Mouse (Mus musculus) CD4-positive, CD25-positive, alpha-beta regulatory T cell (primary cell): ENCODE results near the gene Olfr447. TPM values are rescaled to one million over a fixed set of nuclear protein-coding genes. Genes with fewer than 3 reads are reported as not detected.

Experiments used
- polyA plus RNA-seq: library from polyadenylated mRNA; unstranded; fragments of 100-300 nt; shearing (Covaris generic); gene quantifications from one replicate; pipeline ENCODE4 v1.2.1, GENCODE M21; 2017

Gene Olfr447
- not detected for polyA plus RNA-seq

DNA sequence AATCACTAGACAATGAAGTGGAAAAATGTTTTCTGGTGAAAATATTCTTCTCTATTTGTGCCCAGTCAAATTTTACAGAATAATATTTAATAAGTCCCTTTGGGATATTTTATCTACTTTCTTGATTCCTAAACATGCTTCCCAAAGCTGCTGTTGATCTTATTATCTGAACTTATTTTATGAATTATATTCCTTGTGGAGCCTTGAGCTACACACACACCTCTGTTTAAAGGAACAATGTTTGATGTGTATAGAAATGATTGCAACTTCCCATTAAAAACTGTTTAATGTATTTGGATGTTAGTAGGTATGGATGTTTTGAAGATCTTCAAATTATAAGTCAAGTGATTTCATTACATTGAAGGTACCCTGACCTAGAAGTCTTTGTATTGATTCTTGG, at the start of gene Olfr447:
Gene Olfr447 (plus strand): TSS at position 301 of the 400 bp plus-strand sequence.

DNA sequence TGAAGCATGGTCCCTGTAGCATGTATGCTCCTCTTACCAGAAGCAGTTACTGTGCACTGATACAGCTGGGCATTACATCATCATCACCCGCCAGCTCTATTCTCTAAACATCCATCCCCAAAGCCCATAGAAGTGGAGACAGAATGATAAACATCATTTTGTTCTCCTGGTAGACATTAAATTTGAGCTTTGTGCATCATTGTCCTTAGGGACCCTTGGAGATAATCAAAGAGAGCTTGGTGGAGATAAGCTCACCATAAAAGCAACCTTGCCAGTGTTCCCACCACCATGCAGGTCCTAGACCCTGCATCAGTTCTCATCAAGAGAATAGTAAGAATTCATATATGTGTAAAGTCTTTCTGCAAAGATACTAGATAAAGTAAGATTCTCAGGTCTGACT, 18.5 kb upstream of the Olfr447 start, which contains the start of gene Olfr448:
Gene Olfr448 (plus strand): TSS at position 301 of the 400 bp plus-strand sequence.

DNA sequence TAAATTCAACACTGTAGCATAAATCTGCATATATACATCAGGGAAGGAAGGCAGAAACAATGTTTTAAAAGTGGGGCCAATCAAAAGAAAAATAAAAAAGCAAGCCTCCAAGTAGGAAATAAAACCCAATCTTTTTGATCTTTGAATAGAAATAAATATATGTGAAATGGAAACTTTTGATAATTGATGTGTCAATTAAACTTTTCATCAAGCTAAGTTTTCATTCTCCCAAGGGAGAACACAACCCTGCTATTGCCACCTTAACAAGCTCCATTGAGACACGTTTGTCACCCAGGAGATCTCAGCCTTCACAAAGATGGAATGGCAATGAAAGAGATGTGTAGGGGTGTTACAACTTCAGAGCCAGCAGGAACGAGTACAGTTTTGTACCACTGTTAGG, 12.4 kb downstream of the Olfr447 start, which contains the start of gene Olfr446:
Gene Olfr446 (plus strand): TSS at position 301 of the 400 bp plus-strand sequence.

DNA sequence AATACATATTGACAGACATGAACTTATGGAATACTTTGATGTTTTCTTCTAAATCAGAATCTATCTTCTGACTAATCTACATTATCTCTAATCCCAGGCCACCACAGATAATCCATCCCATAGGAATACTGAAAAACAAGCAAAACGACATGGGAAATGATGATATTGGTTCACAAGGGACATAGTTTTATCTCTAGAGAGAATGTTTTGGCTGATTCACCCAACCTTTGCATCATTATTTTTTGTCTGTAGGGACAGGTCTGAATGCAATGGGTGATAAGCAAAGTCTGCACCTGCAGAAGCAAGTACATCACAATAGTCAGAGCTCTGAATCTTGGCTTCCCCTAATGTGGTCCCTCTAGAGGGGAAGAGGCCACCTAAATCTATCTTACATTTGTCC, 40.1 kb downstream of the Olfr447 start, which contains the start of gene Olfr444:
Gene Olfr444 (plus strand): TSS at position 301 of the 400 bp plus-strand sequence.

Other genes starting within 250 kb of the Olfr447 start
- gene Tcaf1, start 198.8 kb upstream of the Olfr447 start, polyA plus RNA-seq, result 0.19 TPM
- gene Olfr453, start 169.5 kb upstream of the Olfr447 start, polyA plus RNA-seq, result not detected
- gene Olfr38, start 152.5 kb upstream of the Olfr447 start, polyA plus RNA-seq, result 0.06 TPM
- gene Olfr452, start 123.8 kb upstream of the Olfr447 start, polyA plus RNA-seq, result not detected
- not detected for gene Olfr450, start 96.9 kb upstream of the Olfr447 start, polyA plus RNA-seq
- not detected for gene Olfr449, start 74.5 kb upstream of the Olfr447 start, polyA plus RNA-seq
- gene Olfr448, start 18.4 kb upstream of the Olfr447 start, polyA plus RNA-seq, result not detected
- not detected for gene Olfr446, start 12.5 kb downstream of the Olfr447 start, polyA plus RNA-seq
- not detected for gene Olfr444, start 40.2 kb downstream of the Olfr447 start, polyA plus RNA-seq
- not detected for gene Olfr441, start 197.5 kb downstream of the Olfr447 start, polyA plus RNA-seq
- gene Olfr237-ps1, start 237.7 kb downstream of the Olfr447 start, polyA plus RNA-seq, result 0.06 TPM